Mouse (Mus musculus): ENCODE data around the gene Suclg1.

DNA sequence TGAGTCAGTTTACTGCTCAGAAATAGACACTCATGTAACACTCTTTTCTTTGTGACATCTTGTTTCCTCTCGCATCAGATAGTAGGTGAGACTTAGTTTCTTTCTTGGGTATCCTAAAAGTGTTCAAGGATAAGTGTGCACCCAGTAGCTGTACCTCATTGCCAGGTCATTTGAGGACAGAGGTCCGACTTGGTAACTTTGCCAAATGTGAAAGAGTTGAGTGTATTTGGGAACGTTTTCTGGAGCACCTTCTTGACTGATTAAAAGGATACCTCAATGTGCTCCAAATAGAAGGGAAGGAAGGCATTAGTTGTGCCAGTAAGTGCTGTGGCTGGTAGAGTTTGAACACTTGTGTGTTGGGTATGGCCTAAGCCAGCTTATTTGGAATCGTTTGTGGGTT is 1.7 kb downstream of the Suclg1 start:
- TF ChIP-seq CTCF (IDR thresholded peaks at IDR 0.05; ENCODE audit: low read depth, low read length): no peak
- no peak for TF ChIP-seq POLR2A (IDR thresholded peaks at IDR 0.05; ENCODE audit: borderline replicate concordance, low read depth, low read length)
